In genomic region chr11:116274045-116274666, GRCm38 (mm10) we compare ENCODE assay signal across 8 mouse cellular contexts. TPM values are rescaled to one million over a fixed set of nuclear protein-coding genes. Genes with fewer than 3 reads are reported as not detected.
DNase-seq lines count a peak whose midpoint lies in the region; ATAC-seq and TF ChIP-seq lines count a peak whose summit lies in the region.

TSS of gene Srp68 (minus strand) at chr11:116274217.

- peaks cover 22% of the 10 kb centered on the region for H3K4me1 ChIP-seq in hindbrain, embryonic 10.5 days (replicated peaks)
- H3K4me1 ChIP-seq in lung, postnatal 0 days (ENCODE audit: insufficient read depth, low read depth, low read length), result peaks cover 5% of the 10 kb centered on the region; the same call in 1 of the 2 replicates

- no peaks in the 10 kb centered on the region for H3K9me3 ChIP-seq in hindbrain, embryonic 10.5 days
- H3K9me3 ChIP-seq in lung, postnatal 0 days (ENCODE audit: low read length), result no peaks in the 10 kb centered on the region

- peak within 1 kb of the TSS; percentile 90 for H3K4me2 ChIP-seq in lung, postnatal 0 days (replicated peaks; ENCODE audit: low read depth, low read length)

- peak; percentile 93 for DNase-seq in MN1 (ENCODE audit: low spot score)
- peak; percentile 91 for DNase-seq in cerebellum, adult 9-10 months
- peak; percentile 93 for DNase-seq in hindbrain, embryonic 10.5 days (ENCODE audit: low spot score)
- DNase-seq in layer of hippocampus, adult 9-11 months, result peak; percentile 92
- peak; percentile 97 for DNase-seq in lung, postnatal 0 days (ENCODE audit: low spot score)
- DNase-seq in ovary, postnatal 14 days (ENCODE audit: low spot score), result peak; percentile 87
- peak; percentile 93 for DNase-seq in thymus, postnatal 14 days

- peak within 1 kb of the TSS; percentile 94 for H3K27ac ChIP-seq in hindbrain, embryonic 10.5 days
- H3K27ac ChIP-seq in lung, postnatal 0 days (ENCODE audit: low read length), result peak within 1 kb of the TSS; percentile 43

- 5% methylated on average over 32 of the region's 32 CpGs for WGBS in hindbrain, embryonic 10.5 days
- under 1% methylated on average over 31 of the region's 32 CpGs for WGBS in lung, postnatal 0 days

- H3K36me3 ChIP-seq in hindbrain, embryonic 10.5 days, result peaks cover 34% of the 10 kb centered on the region
- no peaks in the 10 kb centered on the region; the same call in 1 of the 2 replicates for H3K36me3 ChIP-seq in lung, postnatal 0 days (ENCODE audit: insufficient read depth, low read length)

- no peak for TF ChIP-seq EP300 in lung, postnatal 0 days (IDR thresholded peaks at IDR 0.05)

- peak within 1 kb of the TSS; percentile 96 for H3K4me3 ChIP-seq in hindbrain, embryonic 10.5 days
- peak within 1 kb of the TSS; percentile 79 for H3K4me3 ChIP-seq in lung, postnatal 0 days (ENCODE audit: low read depth, low read length)

- H3K27me3 ChIP-seq in hindbrain, embryonic 10.5 days (ENCODE audit: insufficient read depth, poor library complexity, severe bottlenecking), result no peaks in the 10 kb centered on the region
- H3K27me3 ChIP-seq in lung, postnatal 0 days (replicated peaks; ENCODE audit: insufficient read depth, low read length), result no peaks in the 10 kb centered on the region

- ATAC-seq in frontal cortex, adult (ENCODE audit: low TSS enrichment), result peak; percentile 100
- peak; percentile 100 for ATAC-seq in lung, postnatal 0 days

- peak within 1 kb of the TSS; percentile 79 for H3K9ac ChIP-seq in lung, postnatal 0 days (replicated peaks; ENCODE audit: low read depth)

- peak; percentile 50 for TF ChIP-seq CTCF in lung, postnatal 0 days (IDR thresholded peaks at IDR 0.05)

RNA-seq across cellular contexts. Expression of gene Srp68, which starts in this region (rescaled TPM):
- 96.2 and 100 TPM in 2 replicates for polyA plus RNA-seq in hindbrain, embryonic 10.5 days (2016; fragmentation: Nextera tagmentation; extraction: Ambion mirVana)
- polyA plus RNA-seq in lung, postnatal 0 days (2015; fragmentation: Nextera tagmentation; extraction: Ambion mirVana), result 43.0 and 47.4 TPM in 2 replicates

Comparison
In these comparisons a context has a peak if more than half of its experiments do, and no peak if none do; other contexts are left out.
1. Peak in every context shown above with its lines: DNase-seq, ATAC-seq, H3K4me3 ChIP-seq and H3K27ac ChIP-seq.